Mouse (Mus musculus) liver, adult 2 months (tissue): ENCODE results near the gene Pithd1. TPM values are rescaled to one million over a fixed set of nuclear protein-coding genes. Genes with fewer than 3 reads are reported as not detected.

Experiments
- DNase-seq: peaks from one replicate; pipeline ENCODE4 v3.0.0-alpha.2; 2011; ENCODE audit warnings: low read depth, low spot score; ENCODE audit errors: extremely low read depth
- H3K27ac ChIP-seq: fragments of 200-500 bp; replicated peaks from 2 replicates; pipeline ENCODE4 v1.5.1; 2012; ENCODE audit warnings: low read depth, mild to moderate bottlenecking, control low read depth, inconsistent platforms, low read length; ENCODE audit not compliant: insufficient read depth
- H3K27me3 ChIP-seq: fragments of 200-500 bp; 2 replicates; pipeline ENCODE4 v1.6.1; 2012; ENCODE audit warnings: mild to moderate bottlenecking, moderate library complexity, low read length, inconsistent platforms; ENCODE audit not compliant: control insufficient read depth, insufficient read depth
- H3K36me3 ChIP-seq: fragments of 200-500 bp; 2 replicates; pipeline ENCODE4 v1.6.1; 2012; ENCODE audit warnings: low read length, inconsistent platforms; ENCODE audit not compliant: control insufficient read depth, insufficient read depth
- H3K4me1 ChIP-seq: fragments of 200-500 bp; 2 replicates; pipeline ENCODE4 v1.6.1; 2011; ENCODE audit warnings: low read length; ENCODE audit not compliant: control insufficient read depth, insufficient read depth
- H3K4me3 ChIP-seq: fragments of 200-500 bp; 2 replicates; pipeline ENCODE4 v1.5.1; 2011; ENCODE audit warnings: low read depth, mild to moderate bottlenecking, control low read depth, low read length, moderate library complexity; ENCODE audit not compliant: insufficient read depth
- H3K79me2 ChIP-seq: fragments of 200-500 bp; 2 replicates; pipeline ENCODE4 v1.6.1; 2012; ENCODE audit warnings: inconsistent platforms, mild to moderate bottlenecking, low read length, moderate library complexity; ENCODE audit not compliant: control insufficient read depth, insufficient read depth
- H3K9ac ChIP-seq: fragments of 200-500 bp; 2 replicates; pipeline ENCODE4 v1.6.1; 2012; ENCODE audit warnings: low read depth, mild to moderate bottlenecking, control low read depth, inconsistent platforms, low read length
- CTCF ChIP-seq: fragments of 200-500 bp; IDR thresholded peaks from 2 replicates; pipeline ENCODE4 v1.5.1; 2011; ENCODE audit warnings: low read depth, low read length, control low read depth
- POLR2A ChIP-seq: fragments of 200-500 bp; IDR thresholded peaks from 2 replicates; pipeline ENCODE4 v1.6.1; 2011; ENCODE audit warnings: low read length, control low read depth; ENCODE audit not compliant: insufficient read depth; ENCODE audit errors: extremely low read depth
- WGBS: fragments of 180-500 bp; shearing (Covaris S2); methylation state at CpG from one replicate; pipeline ENCODE4 v1.1.7; 2018; 5-methylcytosine and 5-hydroxymethylcytosine counted together
- polyA plus RNA-seq: library from polyadenylated mRNA; depleted of rRNA; stranded (reverse); fragments of >200 nt; gene quantifications from 2 replicates; pipeline ENCODE4 v1.2.3, GENCODE M21; 2012
- total RNA-seq: library from RNA; depleted of rRNA; stranded (reverse); fragments of >200 nt; gene quantifications from 2 replicates; pipeline ENCODE4 v1.2.3, GENCODE M21; 2014

Gene Pithd1
- total and polyA plus RNA-seq, 2 experiments: 21.0 to 28.8 TPM

GRCm38 (mm10) chr4:135962946-135963345 lies 24.1 kb downstream of the Pithd1 start:
- DNase-seq: no peak
- 7% methylated on average over 15 of the region's 15 CpGs for WGBS
- peaks cover 4% of the 10 kb centered on the region; the same call in 1 of the 2 replicates for H3K36me3 ChIP-seq
- H3K27me3 ChIP-seq: no peaks in the 10 kb centered on the region
- TF ChIP-seq POLR2A (no peak), CTCF (no peak)
- H3K4me1 ChIP-seq: peaks cover 19% of the 10 kb centered on the region
- H3K4me3 ChIP-seq: peak overlapping the region; percentile 74
- H3K27ac ChIP-seq: peak overlapping the region; percentile 97
- H3K9ac ChIP-seq: peak overlapping the region; percentile 89
- H3K79me2 ChIP-seq: no peaks in the 10 kb centered on the region

- no peak overlapping the region for H3K4me3 ChIP-seq
Measured at GRCm38 (mm10) chr4:135962198-135962597, 24.9 kb downstream of the Pithd1 start.

GRCm38 (mm10) chr4:135961709-135962108 lies 25.4 kb downstream of the Pithd1 start:
- Histone ChIP-seq H3K4me1 (peaks cover 25% of the 10 kb centered on the region), H3K27ac (no peak overlapping the region), H3K4me3 (no peak overlapping the region), H3K9ac (no peak overlapping the region), H3K36me3 (peaks cover 4% of the 10 kb centered on the region; the same call in 1 of the 2 replicates), H3K27me3 (no peaks in the 10 kb centered on the region), H3K79me2 (no peaks in the 10 kb centered on the region)
- WGBS: 91% methylated on average over 5 of the region's 5 CpGs
- TF ChIP-seq POLR2A (no peak), CTCF (no peak)
- no peak for DNase-seq

More at GRCm38 (mm10) chr4:135962198-135962597, 24.9 kb downstream of the Pithd1 start:
- Histone ChIP-seq H3K9ac (no peak overlapping the region), H3K27me3 (no peaks in the 10 kb centered on the region), H3K4me1 (peaks cover 24% of the 10 kb centered on the region), H3K79me2 (no peaks in the 10 kb centered on the region), H3K27ac (no peak overlapping the region), H3K36me3 (peaks cover 4% of the 10 kb centered on the region; the same call in 1 of the 2 replicates)
- 61% methylated on average over 7 of the region's 7 CpGs for WGBS
- DNase-seq: peak; percentile 41
- TF ChIP-seq POLR2A: no peak
- TF ChIP-seq CTCF: no peak

- H3K79me2 ChIP-seq: no peaks in the 10 kb centered on the region
- TF ChIP-seq POLR2A: no peak
- TF ChIP-seq CTCF: peak; percentile 96
- H3K4me1 ChIP-seq: peaks cover 31% of the 10 kb centered on the region
- no peaks in the 10 kb centered on the region for H3K27me3 ChIP-seq
- peak; percentile 75 for DNase-seq
- peak overlapping the region; percentile 4; the same call in 1 of the 2 replicates for H3K27ac ChIP-seq
- H3K36me3 ChIP-seq: peaks cover 4% of the 10 kb centered on the region; the same call in 1 of the 2 replicates
- H3K4me3 ChIP-seq: no peak overlapping the region
- 31% methylated on average over 5 of the region's 5 CpGs for WGBS
- no peak overlapping the region for H3K9ac ChIP-seq
Measured at GRCm38 (mm10) chr4:135960717-135961116, 26.3 kb downstream of the Pithd1 start.

GRCm38 (mm10) chr4:135958354-135958753 lies 28.7 kb downstream of the Pithd1 start:
- WGBS: 24% methylated on average over 8 of the region's 8 CpGs
- Histone ChIP-seq H3K9ac (no peak overlapping the region), H3K4me3 (no peak overlapping the region), H3K36me3 (peaks cover 5% of the 10 kb centered on the region; the same call in 1 of the 2 replicates), H3K79me2 (no peaks in the 10 kb centered on the region), H3K27me3 (no peaks in the 10 kb centered on the region), H3K27ac (peak overlapping the region; percentile 91), H3K4me1 (peaks cover 40% of the 10 kb centered on the region)
- DNase-seq: peak; percentile 98
- TF ChIP-seq POLR2A (no peak), CTCF (no peak)

GRCm38 (mm10) chr4:135955886-135956285 lies 31.2 kb downstream of the Pithd1 start:
- H3K79me2 ChIP-seq: no peaks in the 10 kb centered on the region
- H3K4me1 ChIP-seq: peaks cover 37% of the 10 kb centered on the region
- peak; percentile 93 for DNase-seq
- H3K27ac ChIP-seq: peak overlapping the region; percentile 80
- WGBS: 23% methylated on average over 9 of the region's 9 CpGs
- H3K4me3 ChIP-seq: no peak overlapping the region
- H3K27me3 ChIP-seq: no peaks in the 10 kb centered on the region
- TF ChIP-seq POLR2A (no peak), CTCF (no peak)
- H3K36me3 ChIP-seq: peaks cover 4% of the 10 kb centered on the region; the same call in 1 of the 2 replicates
- peak overlapping the region; percentile 53 for H3K9ac ChIP-seq
